Mouse (Mus musculus) gastrocnemius, postnatal 14 days (tissue): ENCODE results near the gene Grb10. TPM values are rescaled to one million over a fixed set of nuclear protein-coding genes. Genes with fewer than 3 reads are reported as not detected.

Experiments
- DNase-seq: peaks from one replicate; pipeline ENCODE4 v3.0.0; 2021; ENCODE audit warnings: mixed read lengths
- intact Hi-C: fragments of 180-260 bp; cut with DNase I; formaldehyde crosslinking; loops from one replicate; pipeline ENCODE4 v1.15.1; 2025; ENCODE audit warnings: low total_unique reads
- total RNA-seq, 2 experiments: library from RNA; stranded (reverse); gene quantifications; 2 replicates each; pipeline ENCODE4 v1.2.3; 2021

Grb10 gene
- total RNA-seq, 2 experiments from 2014 or later, result 245 to 266 TPM

DNA sequence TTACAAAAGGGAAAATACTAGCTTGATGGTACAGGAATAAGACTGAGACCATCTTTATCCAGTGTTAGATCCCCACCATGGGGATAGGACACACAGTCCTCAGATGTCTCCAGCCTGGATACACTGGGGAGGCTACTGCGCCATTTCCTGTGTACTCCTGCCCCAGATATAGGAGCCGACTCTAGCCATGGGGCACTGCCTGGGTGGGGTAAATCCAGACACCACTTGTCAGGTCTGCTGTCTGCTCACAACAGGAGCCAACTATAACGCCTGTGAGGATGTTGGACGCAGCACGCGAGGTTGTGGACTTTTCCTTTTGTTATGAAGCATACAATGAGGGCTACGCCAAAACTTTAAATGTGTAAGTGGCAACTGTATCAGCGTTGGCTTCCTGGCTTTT is 103.7 kb downstream of the Grb10 start:
- intact Hi-C loops, result no loop called here
- no peak for DNase-seq

DNA sequence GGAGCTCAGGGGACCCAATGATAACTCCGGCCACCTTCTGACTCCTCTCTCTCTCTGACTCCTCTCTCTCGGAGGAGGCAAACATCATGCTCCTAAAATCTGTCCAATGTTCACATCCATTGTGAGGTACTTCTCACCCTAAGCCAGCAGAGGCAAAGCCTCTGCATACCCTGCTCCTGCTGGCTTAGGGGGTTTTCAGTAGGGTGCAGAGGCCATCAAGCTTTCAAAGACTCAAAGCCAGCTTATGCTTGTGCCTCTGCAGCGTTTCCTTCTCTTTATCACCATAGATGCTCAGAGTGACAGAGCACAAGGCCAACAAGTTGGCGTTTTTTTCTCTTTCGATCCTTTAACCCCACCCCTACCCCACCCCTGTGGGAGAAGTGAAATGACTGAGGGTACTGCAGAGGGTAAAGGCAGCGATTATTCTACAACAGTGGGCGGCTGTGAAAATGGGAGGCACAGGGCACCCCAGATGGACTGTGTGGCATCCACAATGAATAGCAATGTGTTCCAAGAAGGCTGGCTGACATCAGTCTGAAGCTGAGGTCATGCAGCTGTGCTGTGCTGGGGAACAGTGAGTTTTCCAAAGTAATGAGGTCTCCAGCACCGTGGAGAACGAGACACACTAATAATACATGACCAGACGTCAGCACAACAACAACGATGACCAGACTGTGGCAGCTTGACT is 106.2 kb downstream of the Grb10 start:
- intact Hi-C loops, result no loop called here
- no peak for DNase-seq

DNA sequence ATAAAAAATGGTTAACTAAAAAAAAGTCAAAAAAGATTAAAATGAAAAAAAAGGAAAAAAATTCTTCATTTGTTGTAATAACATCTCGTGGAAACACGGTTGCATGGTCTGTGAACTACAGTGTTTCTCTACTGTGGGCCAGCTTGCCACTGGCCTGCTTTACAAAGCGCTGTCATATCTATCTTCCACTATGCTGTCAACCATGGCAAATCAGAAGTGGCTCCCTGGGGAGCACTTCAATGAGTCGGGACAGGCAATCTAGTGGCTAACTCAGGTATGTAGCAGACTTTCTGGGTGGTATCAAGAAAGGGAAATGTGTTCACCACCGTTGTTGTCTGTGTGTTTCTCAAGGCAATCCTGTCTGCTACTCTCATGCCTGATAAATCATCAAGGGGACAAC is 106.8 kb downstream of the Grb10 start:
- no peak for DNase-seq
- intact Hi-C loops, result no loop called here

DNA sequence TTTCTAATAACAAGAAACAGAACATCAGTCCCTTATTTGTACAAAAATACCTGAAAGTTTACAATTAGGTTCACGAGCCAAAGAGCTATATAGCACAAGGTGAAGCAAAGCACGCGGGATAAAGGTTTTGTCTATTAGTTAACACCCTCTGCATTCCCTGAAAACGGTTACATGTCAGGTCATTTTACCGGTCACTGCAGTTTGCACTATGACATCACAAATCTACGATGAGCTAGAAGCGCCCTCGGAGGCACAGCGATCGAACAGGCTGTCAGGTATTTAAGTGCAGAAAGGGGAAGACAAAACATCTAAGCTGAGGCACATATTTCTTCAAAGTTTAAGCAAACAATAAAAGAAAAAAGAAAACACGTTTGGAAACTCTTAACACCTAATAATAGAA is 108.0 kb downstream of the Grb10 start:
- DNase-seq, result no peak
- intact Hi-C loops, result no loop called here

DNA sequence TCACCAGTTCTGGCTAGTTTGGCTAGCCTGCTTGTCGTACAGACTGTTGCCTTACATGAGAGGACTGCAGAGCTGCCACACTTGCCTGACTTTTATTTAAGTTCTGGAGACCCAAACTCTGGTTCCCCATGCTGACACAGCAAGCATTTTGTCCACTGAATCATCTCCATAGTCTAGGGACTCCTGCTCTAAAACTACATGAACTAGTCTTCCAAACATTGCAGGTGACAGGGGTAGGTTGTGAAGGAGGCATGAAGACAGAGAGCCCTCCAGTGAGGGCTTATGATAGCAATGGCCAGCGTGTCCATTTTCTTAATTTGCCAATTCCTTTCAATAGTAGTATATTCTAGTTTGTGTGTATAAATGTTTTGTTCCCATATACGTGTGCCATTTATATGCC is 109.4 kb downstream of the Grb10 start:
- no peak for DNase-seq
- intact Hi-C loops, result no loop called here

DNA sequence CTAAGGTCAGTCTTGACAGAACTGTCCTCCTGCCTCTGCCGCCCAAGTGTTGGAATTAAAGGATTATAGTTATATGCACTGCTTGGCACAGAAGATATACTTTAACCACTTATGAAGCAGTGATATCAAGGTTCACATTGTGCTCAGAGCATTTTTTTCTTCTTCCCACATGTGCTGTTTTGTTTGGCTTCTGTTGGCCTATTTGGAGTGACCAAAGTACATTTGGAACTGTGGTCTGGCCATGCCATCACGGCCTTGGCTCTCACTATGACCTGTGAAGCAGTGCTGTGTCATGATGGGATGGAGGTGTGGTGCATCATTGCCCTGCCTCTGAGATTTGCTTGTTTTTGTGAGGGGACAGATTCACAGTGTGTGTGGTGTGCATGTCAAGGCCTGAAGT is 109.9 kb downstream of the Grb10 start:
- intact Hi-C loops, result no loop called here
- no peak for DNase-seq

DNA sequence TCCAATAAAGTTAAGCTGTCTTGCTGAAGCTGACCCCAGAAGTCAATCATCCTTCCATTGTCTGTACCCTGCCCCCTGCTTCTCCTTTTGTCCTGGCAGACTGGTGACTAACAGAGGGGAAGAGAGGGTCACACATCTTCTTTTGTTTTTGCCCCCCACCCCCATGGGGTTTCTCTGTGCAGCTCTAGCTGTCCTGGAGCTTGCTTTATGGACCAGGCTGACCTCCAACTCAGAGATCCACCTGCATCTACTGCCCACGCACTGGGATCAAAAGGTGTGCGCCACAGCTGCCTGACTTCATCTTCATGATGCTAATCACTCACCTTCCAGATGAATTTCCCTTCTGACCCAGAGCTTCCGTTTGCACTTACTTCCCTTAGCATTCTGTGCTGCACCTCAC is 114.6 kb downstream of the Grb10 start:
- DNase-seq, result no peak
- intact Hi-C loops, result no loop called here

DNA sequence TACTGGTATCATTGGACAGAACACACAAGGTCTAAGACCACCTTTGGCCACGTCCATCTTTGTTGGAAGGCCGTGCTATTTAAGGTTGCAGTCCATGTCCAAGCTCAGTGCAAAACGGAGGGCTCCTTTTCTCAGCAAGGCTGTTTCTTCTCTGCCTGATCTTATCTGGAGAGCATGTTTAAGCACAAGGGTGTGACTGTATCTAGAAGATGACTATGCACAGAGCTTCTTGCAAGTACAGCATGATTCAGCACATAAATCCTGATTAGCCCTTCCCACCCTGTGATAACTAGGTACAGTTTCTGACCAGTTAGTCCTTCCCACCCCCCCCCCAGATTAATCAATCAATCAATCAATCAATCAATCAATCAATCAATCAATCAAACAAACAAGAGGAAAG is 115.1 kb downstream of the Grb10 start:
- DNase-seq, result no peak
- intact Hi-C loops, result no loop called here

DNA sequence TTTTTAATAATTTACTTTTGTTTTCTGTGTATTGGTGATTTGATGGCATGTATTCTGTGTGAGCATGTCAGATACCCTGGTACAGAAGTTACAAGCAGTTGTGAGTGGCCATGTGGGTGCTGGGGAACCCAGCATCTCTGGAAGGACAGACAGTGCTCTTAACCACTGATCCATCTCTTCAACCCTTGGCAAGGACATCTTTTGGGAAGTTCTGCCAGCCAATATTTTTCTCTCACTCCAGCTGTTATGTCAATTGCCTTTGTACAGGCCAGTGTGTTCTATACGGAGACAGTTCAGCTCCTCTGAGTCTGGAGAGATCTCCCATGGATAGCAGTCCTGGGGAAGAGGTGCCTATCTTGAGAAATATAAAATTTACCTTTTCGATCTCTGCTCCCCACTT is 116.4 kb downstream of the Grb10 start:
- no peak for DNase-seq
- intact Hi-C loops, result no loop called here

DNA sequence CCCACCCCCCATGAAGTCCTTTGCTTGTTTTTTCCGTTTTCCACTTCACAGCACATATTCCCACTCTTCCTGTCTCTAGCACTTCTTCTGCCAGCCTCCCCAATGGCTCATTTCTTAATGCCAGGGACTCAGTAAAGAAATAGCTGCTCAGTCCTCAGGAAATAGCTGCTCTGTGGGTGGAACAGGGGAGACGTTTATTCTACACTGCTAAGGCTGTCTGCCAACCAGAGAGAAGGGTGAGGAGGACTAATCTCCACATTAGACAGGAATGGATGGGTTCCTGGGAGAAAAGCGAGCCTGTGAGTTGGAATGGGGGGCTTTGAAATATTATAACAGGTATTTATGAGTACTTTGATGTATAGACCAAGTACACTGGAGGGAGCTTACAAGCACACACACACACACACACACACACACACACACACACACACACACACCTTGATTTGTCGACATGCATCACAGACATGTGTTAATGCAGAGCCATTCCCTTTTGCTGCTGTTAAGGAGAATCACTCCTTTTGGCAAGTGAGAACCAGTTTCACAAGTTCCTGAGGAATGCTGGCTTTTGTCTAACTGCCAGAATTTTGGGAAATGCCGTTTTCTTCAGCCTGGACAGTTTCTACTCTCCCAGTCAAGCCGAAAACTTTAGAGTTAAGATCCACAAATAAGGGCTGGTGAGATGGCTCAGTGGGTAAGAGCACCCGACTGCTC is 130.6 kb downstream of the Grb10 start:
- intact Hi-C loops, result no loop called here
- no peak for DNase-seq

DNA sequence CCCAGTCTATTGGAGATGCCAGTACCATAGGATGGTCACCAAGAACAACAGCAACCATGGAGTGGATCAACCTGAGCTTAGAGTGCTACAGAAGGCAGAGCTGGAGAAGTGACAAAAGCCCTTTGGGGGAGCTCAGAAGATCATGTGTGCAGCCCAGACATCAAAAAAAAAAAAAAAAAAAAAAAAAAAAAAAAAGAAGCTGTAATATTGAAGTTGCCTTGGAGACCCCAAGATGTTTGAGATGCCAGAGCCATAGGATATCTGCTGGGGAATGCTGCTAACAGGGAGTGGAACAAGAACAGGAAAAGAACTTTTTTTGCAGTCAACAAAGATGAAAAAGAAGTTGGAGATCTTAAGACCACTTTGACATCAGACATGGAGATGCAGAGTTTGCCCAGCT is 133.0 kb downstream of the Grb10 start:
- intact Hi-C loops, result no loop called here
- no peak for DNase-seq

DNA sequence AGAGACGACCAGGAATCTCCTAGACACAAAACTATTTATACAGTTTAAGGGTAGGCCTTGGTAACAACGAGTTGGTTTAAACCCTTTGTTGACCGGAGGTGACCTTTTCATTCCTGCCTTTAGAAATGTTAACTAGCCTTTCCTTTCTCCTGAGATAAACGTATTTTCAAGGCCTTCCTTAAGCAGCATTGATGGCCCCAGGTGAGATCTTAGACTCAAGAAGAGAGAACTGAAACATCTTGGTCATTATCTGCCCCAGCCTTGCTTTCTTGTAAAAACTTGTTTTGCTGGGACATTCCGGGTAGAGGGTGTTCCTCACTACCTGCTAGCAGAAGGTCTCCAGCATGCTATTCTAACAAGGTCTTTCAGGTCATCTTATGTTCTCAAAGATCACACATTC is 133.5 kb downstream of the Grb10 start:
- intact Hi-C loops, result no loop called here
- no peak for DNase-seq

DNA sequence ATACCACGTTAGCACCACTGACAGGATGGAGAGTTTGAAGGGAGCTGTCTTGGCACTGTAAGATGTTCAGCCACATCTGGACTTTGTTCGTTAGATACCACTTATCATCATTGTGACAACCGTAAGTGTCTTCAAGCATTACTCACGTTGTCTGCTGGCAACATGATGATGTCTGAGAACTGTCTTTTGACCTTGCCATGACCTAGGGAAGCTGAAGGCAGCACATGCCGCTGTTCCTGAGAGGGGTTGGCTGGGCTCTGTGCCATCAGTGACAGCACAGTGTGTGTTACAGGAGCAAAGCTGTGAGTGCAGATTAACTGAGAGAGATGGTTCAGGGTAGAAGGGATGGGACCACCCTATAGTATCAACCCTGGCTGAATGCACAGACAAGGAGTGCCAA is 137.0 kb downstream of the Grb10 start:
- intact Hi-C loops, result no loop called here
- DNase-seq, result no peak

DNA sequence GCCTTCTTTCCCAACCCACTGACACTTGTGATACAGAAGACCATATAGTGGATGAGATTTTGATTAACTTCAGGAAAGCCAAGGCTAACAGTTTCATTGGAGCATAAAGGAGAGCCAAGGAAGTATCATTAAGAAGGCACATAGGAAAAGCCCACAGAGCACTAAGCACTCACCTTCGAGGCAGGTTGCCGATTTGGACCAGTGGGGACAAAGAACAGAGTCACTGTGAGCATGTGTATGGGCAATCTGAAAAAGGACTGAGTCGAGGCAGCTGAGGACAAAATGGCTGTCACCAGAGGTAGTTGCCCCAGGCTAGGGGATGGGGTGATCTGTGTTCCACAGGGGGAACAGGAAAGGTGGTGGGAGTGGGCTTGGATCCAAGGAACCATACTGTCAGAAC is 140.0 kb downstream of the Grb10 start:
- intact Hi-C loops, result no loop called here
- no peak for DNase-seq

DNA sequence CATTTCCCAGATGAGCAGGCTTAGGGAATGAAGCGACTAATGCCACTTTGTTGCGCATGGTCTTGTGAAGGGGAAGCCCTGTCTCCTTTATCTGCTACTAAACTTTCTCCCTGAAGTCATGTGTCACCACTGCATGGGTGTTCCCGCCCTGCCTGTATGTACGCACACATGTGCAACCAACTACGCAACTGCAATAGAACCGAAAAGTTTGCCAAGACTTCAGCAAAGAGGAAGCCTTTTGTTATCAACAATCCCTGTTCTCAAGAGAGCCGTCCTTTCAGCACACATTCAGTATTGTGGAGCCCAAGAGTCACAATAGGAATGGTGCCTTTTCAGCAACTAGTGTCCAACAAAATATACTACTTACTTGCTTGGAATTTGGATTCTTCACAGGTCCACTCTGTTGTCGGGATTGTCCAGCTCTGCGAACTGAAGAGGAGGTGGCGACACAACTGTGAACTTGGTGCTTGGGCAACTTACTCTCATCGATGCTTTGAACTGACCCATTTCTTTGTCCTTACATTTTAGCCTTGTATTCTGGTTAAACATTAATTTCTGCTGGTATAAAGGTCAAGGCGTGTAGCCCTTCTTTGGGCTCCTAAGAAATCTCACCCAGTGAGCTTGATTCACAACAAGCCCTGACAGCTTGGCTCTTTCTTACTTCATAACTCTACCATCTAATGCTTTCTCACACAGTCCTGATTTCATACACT is 140.7 kb downstream of the Grb10 start, which contains the start of gene Ddc:
TSS of gene Ddc (minus strand) at position 500 of the 713 bp plus-strand sequence.
- intact Hi-C loops, result no loop called here
- no peak for DNase-seq

DNA sequence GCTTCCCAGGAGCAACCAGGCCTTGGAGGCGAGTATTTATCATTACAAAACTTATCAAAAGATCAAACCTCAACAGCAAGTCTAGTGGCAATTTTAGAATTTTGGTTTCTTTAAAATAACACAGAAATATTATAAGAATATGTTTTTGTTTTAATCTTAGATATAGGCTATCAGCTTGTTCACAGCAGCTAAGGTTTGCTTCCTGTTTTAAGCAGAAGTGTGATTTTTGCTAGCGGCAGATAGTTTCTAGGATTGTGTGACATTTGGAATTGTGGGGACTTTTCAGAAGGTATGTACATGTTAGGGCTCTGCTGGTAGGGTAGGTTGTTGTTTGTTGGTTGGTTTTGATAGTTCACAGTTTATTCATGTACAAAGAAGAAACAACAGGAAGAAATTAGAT is 143.0 kb downstream of the Grb10 start:
- intact Hi-C loops, result no loop called here
- DNase-seq, result no peak

DNA sequence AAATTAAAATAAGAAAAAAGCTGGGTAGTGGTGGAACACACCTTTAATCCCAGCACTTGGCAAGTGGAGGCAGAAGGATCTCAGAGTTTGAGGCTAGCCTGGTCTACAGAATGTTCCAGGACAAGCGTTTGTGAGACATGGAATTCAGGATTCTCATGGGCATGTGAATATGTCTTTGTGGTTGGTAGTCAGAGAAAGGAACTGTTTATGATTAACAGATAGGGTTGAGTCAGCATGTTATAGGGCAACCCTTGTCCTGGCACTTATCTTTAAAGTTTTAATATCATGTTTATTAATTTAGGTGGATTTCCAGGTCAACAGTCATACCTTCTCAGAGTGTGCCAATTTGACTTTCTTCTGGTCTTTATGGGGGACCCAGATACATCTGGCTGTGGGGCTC is 144.7 kb downstream of the Grb10 start:
- intact Hi-C loops, result no loop called here
- no peak for DNase-seq

DNA sequence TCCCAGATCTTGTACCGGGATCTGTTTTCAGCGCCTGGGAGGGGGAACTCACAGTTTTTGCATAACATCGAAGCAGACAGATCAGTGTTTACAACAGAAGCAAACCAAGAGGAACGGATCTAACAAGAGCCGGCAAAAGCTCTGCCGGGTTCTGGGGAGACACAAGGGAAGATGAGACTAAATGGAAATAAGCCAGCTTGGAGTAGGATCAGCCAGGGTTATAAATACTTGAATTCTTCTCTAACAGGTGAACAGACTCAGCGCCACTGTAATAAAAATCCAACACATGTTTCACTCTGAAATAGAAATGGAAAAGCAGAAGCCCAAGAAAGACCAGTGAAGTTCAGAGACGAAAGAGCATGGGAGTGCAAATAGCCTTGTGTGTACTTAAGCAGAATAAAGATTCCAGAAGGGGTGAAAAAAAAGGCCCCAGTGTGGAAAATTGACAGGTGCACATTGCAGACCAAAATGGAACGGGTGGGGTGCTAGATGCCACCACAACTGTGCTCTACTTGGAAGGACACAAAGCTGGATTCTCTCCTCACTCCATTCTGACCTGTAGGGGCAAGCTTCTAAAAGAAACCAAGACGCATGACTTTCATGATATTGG is 145.4 kb downstream of the Grb10 start:
- DNase-seq, result no peak

DNA sequence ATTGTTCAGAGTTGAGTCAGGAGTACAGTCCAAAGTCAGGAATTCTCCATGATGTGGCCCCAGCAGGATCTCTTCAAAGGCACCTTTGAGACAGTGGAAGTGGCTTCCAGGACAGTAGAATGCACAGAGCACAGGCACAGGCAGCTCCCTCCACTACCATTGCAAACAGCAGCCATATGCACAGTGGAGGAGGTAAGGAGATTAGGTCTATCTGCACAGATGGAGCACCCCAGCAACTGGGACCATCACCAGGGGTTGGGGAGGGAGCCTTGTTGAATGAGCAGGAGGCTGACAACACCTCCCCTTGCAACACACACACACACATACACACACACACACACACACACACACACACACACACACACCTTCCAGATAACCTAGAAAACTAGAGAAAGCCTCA is 146.7 kb downstream of the Grb10 start:
- no peak for DNase-seq
- intact Hi-C loops, result no loop called here

More for the DNA sequence above, 145.4 kb downstream of the Grb10 start:
- intact Hi-C loops, result no loop called here

DNA sequence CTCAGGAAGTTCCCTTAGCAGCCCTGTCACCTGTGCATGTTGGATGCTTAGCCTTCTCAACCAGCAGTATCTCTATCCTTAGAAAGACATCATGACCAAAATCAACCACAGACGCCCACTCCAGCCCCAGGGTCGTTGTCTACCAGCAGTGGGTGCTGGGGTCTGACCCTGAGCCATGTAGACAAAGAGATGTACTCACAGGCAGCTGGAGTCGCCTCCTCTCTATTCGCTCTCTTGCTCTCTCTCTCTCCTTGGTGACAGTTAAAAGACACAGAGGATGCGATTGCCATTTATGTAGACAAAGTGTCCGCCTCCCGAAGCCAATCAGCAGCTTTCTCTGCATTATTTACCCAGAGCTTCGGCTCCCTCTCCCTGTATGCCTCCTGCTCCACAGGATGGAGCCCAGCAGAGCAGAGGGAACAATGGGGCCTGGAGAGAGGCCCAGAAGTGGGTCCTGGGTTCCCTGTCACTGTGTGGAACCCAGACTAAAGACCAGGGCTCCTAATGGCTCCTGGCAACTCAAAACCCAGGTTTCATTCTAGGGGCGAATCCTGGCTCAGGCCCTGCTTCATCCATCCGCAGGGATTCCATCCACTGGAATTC is 148.2 kb downstream of the Grb10 start:
- intact Hi-C loops, result no loop called here
- DNase-seq, result no peak
